Comparison of ENCODE assay signal across 8 mouse cellular contexts in the genomic region with DNA sequence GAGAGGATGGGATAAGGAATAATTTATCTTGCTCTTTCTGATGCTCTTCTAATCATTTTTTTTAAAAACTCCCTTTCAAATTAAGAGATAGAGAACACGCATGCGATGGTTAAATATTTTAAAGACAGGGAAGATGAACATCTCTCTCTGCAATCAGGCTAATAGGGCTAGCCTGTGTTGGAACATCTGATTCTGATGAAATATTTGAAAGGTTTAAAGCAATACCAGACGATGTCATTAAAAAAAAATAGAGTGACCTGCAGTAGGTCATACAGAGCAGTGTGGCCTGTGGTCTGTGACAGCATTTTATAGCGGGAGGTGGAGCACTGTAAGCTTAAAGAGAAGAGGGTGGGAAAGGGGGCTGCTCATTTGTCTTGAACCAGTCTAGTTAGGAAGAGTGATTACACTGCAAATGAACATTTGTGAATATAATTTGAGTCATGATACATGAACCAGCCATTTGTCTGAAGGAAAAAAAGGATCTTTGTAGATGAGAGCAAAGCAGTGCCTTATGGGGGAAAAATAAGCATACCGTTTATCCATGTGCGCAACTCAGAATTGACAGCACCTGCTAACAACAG. TPM values are rescaled to one million over a fixed set of nuclear protein-coding genes. Genes with fewer than 3 reads are reported as not detected.
DNase-seq lines count a peak whose midpoint lies in the region; TF ChIP-seq lines count a peak whose summit lies in the region.

No protein-coding gene starts in this region.

- no peaks in the 10 kb centered on the region for H3K9me3 ChIP-seq in E14TG2a.4 (ENCODE audit: low read length)
- no peaks in the 10 kb centered on the region for H3K9me3 ChIP-seq in hindbrain, embryonic 10.5 days

- no peaks in the 10 kb centered on the region for H3K4me1 ChIP-seq in heart, adult 2 months (ENCODE audit: control insufficient read depth, insufficient read depth, low read length)
- peaks cover 29% of the 10 kb centered on the region for H3K4me1 ChIP-seq in E14TG2a.4 (replicated peaks; ENCODE audit: low read depth, low read length)
- H3K4me1 ChIP-seq in hindbrain, embryonic 10.5 days (replicated peaks): peaks cover 61% of the 10 kb centered on the region

- no peak for TF ChIP-seq CTCF in heart, adult 2 months (IDR thresholded peaks at IDR 0.05)
- TF ChIP-seq CTCF in E14TG2a.4 (conservative IDR thresholded peaks at IDR 0.05; ENCODE audit: low read length): no peak

- H3K27me3 ChIP-seq in heart, adult 2 months (ENCODE audit: control insufficient read depth, insufficient read depth, low read length): no peaks in the 10 kb centered on the region; the same call in 1 of the 2 replicates
- H3K27me3 ChIP-seq in E14TG2a.4 (ENCODE audit: insufficient read depth, low read length): peaks cover 58% of the 10 kb centered on the region
- H3K27me3 ChIP-seq in hindbrain, embryonic 10.5 days (ENCODE audit: insufficient read depth, poor library complexity, severe bottlenecking): peaks cover 58% of the 10 kb centered on the region

- H3K36me3 ChIP-seq in heart, adult 2 months (ENCODE audit: control insufficient read depth, insufficient read depth, low read length): no peaks in the 10 kb centered on the region
- H3K36me3 ChIP-seq in E14TG2a.4 (ENCODE audit: insufficient read depth, low read length) (no peaks in the 10 kb centered on the region), macrophage (ENCODE audit: inconsistent target) (no peaks in the 10 kb centered on the region)
- H3K36me3 ChIP-seq in hindbrain, embryonic 10.5 days: no peaks in the 10 kb centered on the region

- H3K9ac ChIP-seq in heart, adult 2 months (ENCODE audit: low read depth, low read length): no peak overlapping the region

- peak in 1 of 2 experiments; percentile 1 for DNase-seq in heart, adult 2 months
- DNase-seq in heart, postnatal 36 days: no peak
- DNase-seq in hindbrain, embryonic 10.5 days (ENCODE audit: low spot score): no peak
- DNase-seq in cerebellum, postnatal 36 days: no peak
- no peak for DNase-seq in cerebellum, adult 18-20 months
- DNase-seq in layer of hippocampus, postnatal 14 days (ENCODE audit: low spot score in 2 of 2): no peak

- H3K4me3 ChIP-seq in heart, adult 2 months: peak overlapping the region; percentile 78
- peak overlapping the region; percentile 89; the same call in 1 of the 2 replicates for H3K4me3 ChIP-seq in E14TG2a.4 (replicated peaks; ENCODE audit: low read length)
- peak overlapping the region; percentile 83 for H3K4me3 ChIP-seq in hindbrain, embryonic 10.5 days
- H3K4me3 ChIP-seq in macrophage (ENCODE audit: inconsistent target): peak overlapping the region; percentile 41

- TF ChIP-seq EP300 in heart, adult 2 months (IDR thresholded peaks at IDR 0.05; ENCODE audit: insufficient read depth, low read depth, low read length): no peak

- no peak for TF ChIP-seq POLR2A in heart, adult 2 months (IDR thresholded peaks at IDR 0.05; ENCODE audit: insufficient read depth, low read depth, low read length)

- 61% methylated on average over 6 of the region's 6 CpGs for WGBS in heart, adult 2 months
- WGBS in hindbrain, embryonic 10.5 days: 44% methylated on average over 6 of the region's 6 CpGs
- WGBS in macrophage (ENCODE audit: missing documents): 82% methylated on average over 6 of the region's 6 CpGs

- no peaks in the 10 kb centered on the region for H3K79me2 ChIP-seq in heart, adult 2 months (replicated peaks; ENCODE audit: control insufficient read depth, insufficient read depth, low read length)
- no peaks in the 10 kb centered on the region for H3K79me2 ChIP-seq in macrophage (ENCODE audit: inconsistent target)

- intact Hi-C loops in heart, adult 2 months (cut with DNase I): loop anchor here (5.0 kb wide), 1 partner anchor 221 kb away; no protein-coding TSS in a partner anchor
- intact Hi-C loops in heart, postnatal 36 days (cut with DNase I): loop anchor here (2.0 to 5.0 kb wide), 2 partner anchors 116 to 204 kb away; no protein-coding TSS in a partner anchor

- no peak overlapping the region for H3K27ac ChIP-seq in heart, adult 2 months
- no peak overlapping the region for H3K27ac ChIP-seq in hindbrain, embryonic 10.5 days
- no peak overlapping the region for H3K27ac ChIP-seq in macrophage

RNA-seq across cellular contexts. Expression of gene Lhfpl2, which starts 1.1 kb away (rescaled TPM):
- 1 to 10 TPM; 2.8 to 4.0 TPM for total RNA-seq in heart, adult 2 months (2021)
- polyA plus RNA-seq in heart, adult 2 months (2012; rRNA removed): 3.5 and 9.6 TPM in 2 replicates
- total RNA-seq in heart, postnatal 36 days (2021): 1 to 10 TPM; 2.5 to 3.7 TPM
- 19.7 and 20.9 TPM in 2 replicates for polyA plus RNA-seq in hindbrain, embryonic 10.5 days (2016; fragmentation: Nextera tagmentation; extraction: Ambion mirVana)
- 100 to 1,000 TPM in 5 of 26 experiments, 10 to 100 TPM in 19, 1 to 10 TPM in 2; 4.9 to 310 (median 44.4) TPM for total RNA-seq in macrophage (2018; cell fraction: chromatin; rRNA removed)
- 100 to 1,000 TPM in 12 of 26 experiments, 10 to 100 TPM in 14; 36.5 to 198 (median 70.7) TPM for total RNA-seq in macrophage (2018; cell fraction: cytosol; rRNA removed)
- 100 to 1,000 TPM in 11 of 26 experiments, 10 to 100 TPM in 15; 16.9 to 315 (median 82.9) TPM for total RNA-seq in macrophage (2018; cell fraction: nucleus; rRNA removed)
- 110 to 144 TPM (median 137 TPM) in 3 replicates for polyA plus RNA-seq in macrophage (2018)
- total RNA-seq in layer of hippocampus, postnatal 14 days (2021): 10 to 100 TPM; 35.5 to 40.1 TPM

Comparison
In these comparisons a context has a peak if more than half of its experiments do, and no peak if none do; other contexts are left out.
1. RNA of gene Lhfpl2, which starts 1.1 kb away (total RNA-seq): 35.5 to 40.1 TPM in layer of hippocampus, postnatal 14 days; 2.8 to 4.0 TPM in heart, adult 2 months and 2.5 to 3.7 TPM in heart, postnatal 36 days; every median in the first group is over 4 times any median in the second.
2. Peak in every context shown above with its lines, with median percentiles within 50 percentile points of each other: H3K4me3 ChIP-seq.